ENCODE assay signal across 16 mouse cellular contexts in the genomic region with DNA sequence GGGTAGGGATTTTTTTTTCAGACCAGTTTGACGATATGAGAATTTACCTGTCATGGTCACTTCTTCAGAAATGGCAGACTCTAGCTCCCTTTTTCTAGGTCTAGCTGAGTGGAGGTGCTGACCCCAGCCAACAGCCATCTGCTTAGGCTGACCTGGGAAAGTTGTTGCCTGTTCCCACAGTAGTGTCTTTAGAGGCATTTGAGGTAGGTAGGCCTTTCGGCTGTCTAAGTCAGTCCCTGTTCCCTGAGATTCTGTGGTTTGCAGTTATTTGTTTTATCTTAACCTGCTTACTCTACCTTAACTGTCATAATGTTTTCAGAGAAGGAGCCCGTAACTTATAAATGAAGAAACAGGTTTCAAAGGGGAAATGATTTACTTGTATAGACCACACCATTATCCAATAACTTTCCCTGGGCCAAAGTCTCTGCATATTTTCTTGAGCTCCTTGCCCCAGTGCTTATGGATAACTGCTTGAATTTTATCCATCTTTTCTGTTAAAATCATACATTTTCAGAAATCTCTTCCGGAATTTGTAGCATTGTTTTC.
"Had no signal": no experiment of that assay in that cellular context is flagged by ENCODE, and none has a peak within 500 bp of the region (broad histone marks: within the 10 kb centered on the region; RNA-seq: fewer than 3 reads in every experiment).

No protein-coding gene starts in this region.

- H3K4me3 ChIP-seq: lung, embryonic 15.5 days; megakaryocyte, embryonic 14.5 days; midbrain, embryonic 13.5 days; midbrain, embryonic 15.5 days; neural tube, embryonic 12.5 days; stomach, embryonic 15.5 days had no signal

- DNase-seq: lung, adult 2 months; lung, postnatal 14 days; lung, postnatal 36 days; right cerebral cortex, postnatal 14 days; thymus, postnatal 14 days; thymus, postnatal 36 days had no signal

- H3K36me3 ChIP-seq: lung, embryonic 15.5 days; midbrain, embryonic 13.5 days; midbrain, embryonic 15.5 days; neural tube, embryonic 12.5 days; stomach, embryonic 15.5 days had no signal

- H3K4me1 ChIP-seq: lung, embryonic 15.5 days; megakaryocyte, embryonic 14.5 days; midbrain, embryonic 13.5 days; midbrain, embryonic 15.5 days; neural tube, embryonic 12.5 days; stomach, embryonic 15.5 days had no signal

- H3K9me3 ChIP-seq: lung, embryonic 15.5 days; midbrain, embryonic 15.5 days; stomach, embryonic 15.5 days had no signal

- H3K4me2 ChIP-seq: lung, embryonic 15.5 days; midbrain, embryonic 11.5 days; midbrain, embryonic 13.5 days; midbrain, embryonic 15.5 days; neural tube, embryonic 12.5 days; stomach, embryonic 15.5 days had no signal

- H3K9ac ChIP-seq: lung, embryonic 15.5 days; midbrain, embryonic 13.5 days; midbrain, embryonic 15.5 days; neural tube, embryonic 12.5 days; stomach, embryonic 15.5 days had no signal

- H3K27ac ChIP-seq: lung, embryonic 15.5 days; macrophage; midbrain, embryonic 13.5 days; midbrain, embryonic 15.5 days; neural tube, embryonic 12.5 days; stomach, embryonic 15.5 days; stomach, postnatal 0 days had no signal

- ATAC-seq: lung, postnatal 0 days; midbrain, embryonic 13.5 days; midbrain, embryonic 15.5 days had no signal

- H3K27me3 ChIP-seq: lung, embryonic 15.5 days; megakaryocyte, embryonic 14.5 days; midbrain, embryonic 13.5 days; midbrain, embryonic 15.5 days; neural tube, embryonic 12.5 days; stomach, embryonic 15.5 days had no signal
